ENCODE assay signal across 30 mouse cellular contexts in genomic region chr1:64811956-64812355, GRCm38 (mm10).
DNase-seq lines count a peak whose midpoint lies in the region; ATAC-seq and TF ChIP-seq lines count a peak whose summit lies in the region.
"Had no signal": no experiment of that assay in that cellular context is flagged by ENCODE, and none has a peak within 500 bp of the region (broad histone marks: within the 10 kb centered on the region; RNA-seq: fewer than 3 reads in every experiment).

No protein-coding gene starts in this region.

- no peak overlapping the region for H3K9ac ChIP-seq in liver, embryonic 12.5 days
- no peak overlapping the region for H3K9ac ChIP-seq in liver, postnatal 0 days (replicated peaks)
- H3K9ac ChIP-seq in liver, embryonic 13.5 days = no peak overlapping the region
- H3K9ac ChIP-seq: embryonic facial prominence, embryonic 13.5 days; forebrain, embryonic 13.5 days; heart, embryonic 12.5 days; heart, embryonic 15.5 days; hindbrain, embryonic 13.5 days; intestine, embryonic 15.5 days had no signal

- TF ChIP-seq CTCF in liver, postnatal 0 days (IDR thresholded peaks at IDR 0.05; ENCODE audit: low read depth) = no peak

- peak; percentile 65 for ATAC-seq in liver, embryonic 12.5 days
- no peak for ATAC-seq in liver, postnatal 0 days
- ATAC-seq in liver, embryonic 13.5 days (ENCODE audit: low read depth) = peak; percentile 67
- 0 out of 2 replicates have a peak, but pooled peaks have one; percentile 37 for ATAC-seq in megakaryocyte-erythroid progenitor cell, adult 5-6 weeks (replicated peaks; ENCODE audit: low FRiP score, low TSS enrichment, poor library complexity, severe bottlenecking)
- ATAC-seq: CD4-positive, CD25-positive, alpha-beta regulatory T cell, adult 4 months; forebrain, embryonic 13.5 days; forebrain, embryonic 16.5 days; hindbrain, embryonic 16.5 days; intestine, embryonic 15.5 days; Patski had no signal

- no peak overlapping the region for H3K4me2 ChIP-seq in liver, embryonic 12.5 days
- no peak overlapping the region for H3K4me2 ChIP-seq in liver, postnatal 0 days (ENCODE audit: low read depth, low read length)
- no peak overlapping the region for H3K4me2 ChIP-seq in liver, embryonic 13.5 days
- H3K4me2 ChIP-seq: embryonic facial prominence, embryonic 13.5 days; forebrain, embryonic 13.5 days; heart, embryonic 12.5 days; heart, embryonic 15.5 days; hindbrain, embryonic 13.5 days; intestine, embryonic 15.5 days had no signal

- no peak for TF ChIP-seq EP300 in liver, postnatal 0 days (IDR thresholded peaks at IDR 0.05; ENCODE audit: low read depth)

- no peak overlapping the region for H3K4me3 ChIP-seq in liver, embryonic 12.5 days
- no peak overlapping the region for H3K4me3 ChIP-seq in liver, postnatal 0 days (ENCODE audit: low read depth, low read length)
- no peak overlapping the region for H3K4me3 ChIP-seq in liver, embryonic 13.5 days (replicated peaks)
- H3K4me3 ChIP-seq: embryonic facial prominence, embryonic 10.5 days; embryonic facial prominence, embryonic 13.5 days; erythroblast, embryonic 14.5 days; forebrain, embryonic 13.5 days; heart, embryonic 12.5 days; heart, embryonic 15.5 days; hindbrain, embryonic 10.5 days; hindbrain, embryonic 13.5 days; intestine, embryonic 15.5 days had no signal

- H3K9me3 ChIP-seq in liver, embryonic 12.5 days (replicated peaks) = no peaks in the 10 kb centered on the region
- no peaks in the 10 kb centered on the region for H3K9me3 ChIP-seq in liver, postnatal 0 days (ENCODE audit: low read length)
- no peaks in the 10 kb centered on the region for H3K9me3 ChIP-seq in liver, embryonic 13.5 days (replicated peaks)
- H3K9me3 ChIP-seq: embryonic facial prominence, embryonic 10.5 days; embryonic facial prominence, embryonic 13.5 days; forebrain, embryonic 13.5 days; heart, embryonic 12.5 days; heart, embryonic 15.5 days; hindbrain, embryonic 10.5 days; hindbrain, embryonic 13.5 days; intestine, embryonic 15.5 days had no signal

- H3K27ac ChIP-seq in liver, embryonic 12.5 days = no peak overlapping the region; the same call in 1 of the 2 replicates
- no peak overlapping the region for H3K27ac ChIP-seq in liver, postnatal 0 days (ENCODE audit: low read depth)
- no peak overlapping the region for H3K27ac ChIP-seq in liver, embryonic 13.5 days
- H3K27ac ChIP-seq: embryonic facial prominence, embryonic 10.5 days; embryonic facial prominence, embryonic 13.5 days; forebrain, embryonic 13.5 days; heart, embryonic 15.5 days; hindbrain, embryonic 10.5 days; hindbrain, embryonic 13.5 days; intestine, embryonic 15.5 days had no signal

- H3K27me3 ChIP-seq in liver, embryonic 12.5 days (replicated peaks) = no peaks in the 10 kb centered on the region
- no peaks in the 10 kb centered on the region for H3K27me3 ChIP-seq in liver, postnatal 0 days (ENCODE audit: insufficient read depth, low read length)
- H3K27me3 ChIP-seq in liver, embryonic 13.5 days = no peaks in the 10 kb centered on the region
- H3K27me3 ChIP-seq: embryonic facial prominence, embryonic 13.5 days; forebrain, embryonic 13.5 days; heart, embryonic 12.5 days; heart, embryonic 15.5 days; hindbrain, embryonic 13.5 days; intestine, embryonic 15.5 days; Patski had no signal

- WGBS in liver, embryonic 12.5 days (ENCODE audit: insufficient replicate concordance) = 35% methylated on average over 1 of the region's 1 CpGs
- WGBS in liver, postnatal 0 days (ENCODE audit: insufficient replicate concordance) = 47% methylated on average over 1 of the region's 1 CpGs
- WGBS in liver, embryonic 13.5 days (ENCODE audit: insufficient replicate concordance) = 24% methylated on average over 1 of the region's 1 CpGs

- no peak for DNase-seq in liver, postnatal 0 days
- DNase-seq in c-Kit-positive CD71-negative TER-119-negative erythroid progenitor cells, embryonic 14.5 days (ENCODE audit: low read depth) = peak; percentile 9
- DNase-seq in liver, embryonic 13.5 days = no peak
- no peak for DNase-seq in cerebellum, postnatal 36 days
- no peak for DNase-seq in cerebellum, adult 18-20 months
- DNase-seq in layer of hippocampus, postnatal 36 days = no peak
- DNase-seq: adrenal gland, postnatal 14 days; cerebellum, adult 11-12 months; cerebellum, adult 9-10 months; cerebellum, postnatal 14 days; embryo, embryonic 11 days; gastrocnemius, postnatal 10 days; gastrocnemius, postnatal 36 days; heart, postnatal 10 days; heart, postnatal 36 days had no signal

- peaks cover 17% of the 10 kb centered on the region for H3K4me1 ChIP-seq in liver, embryonic 12.5 days
- H3K4me1 ChIP-seq in liver, postnatal 0 days (ENCODE audit: insufficient read depth) = 0 out of 2 replicates have a peak, but pooled peaks cover 3% of the 10 kb centered on the region
- H3K4me1 ChIP-seq in liver, embryonic 13.5 days (replicated peaks) = peaks cover 17% of the 10 kb centered on the region
- H3K4me1 ChIP-seq: hindbrain, embryonic 10.5 days; hindbrain, embryonic 13.5 days; intestine, embryonic 15.5 days had no signal

- no peaks in the 10 kb centered on the region for H3K36me3 ChIP-seq in liver, embryonic 12.5 days
- H3K36me3 ChIP-seq in liver, postnatal 0 days (replicated peaks; ENCODE audit: insufficient read depth, low read length) = no peaks in the 10 kb centered on the region
- H3K36me3 ChIP-seq in liver, embryonic 13.5 days = no peaks in the 10 kb centered on the region
- H3K36me3 ChIP-seq: embryonic facial prominence, embryonic 10.5 days; embryonic facial prominence, embryonic 13.5 days; heart, embryonic 12.5 days; heart, embryonic 15.5 days; hindbrain, embryonic 10.5 days; hindbrain, embryonic 13.5 days; intestine, embryonic 15.5 days had no signal
